Mouse (Mus musculus) frontal cortex, postnatal 10 days (tissue): ENCODE measurements around the gene Tmem98.

ENCODE experiments used
- DNase-seq, 2 experiments: peaks; one replicate each; pipeline ENCODE4 v3.0.0; 2022; ENCODE audit warnings: low spot score in 2 of 2, mixed read lengths in 1 of 2

Tmem98 gene

GRCm38 (mm10) chr11:80790413-80790812 is 19.6 kb upstream of the Tmem98 start:
- no peak for DNase-seq

GRCm38 (mm10) chr11:80791677-80792432 is 18.1 kb upstream of the Tmem98 start:
- no peak for DNase-seq

DNA sequence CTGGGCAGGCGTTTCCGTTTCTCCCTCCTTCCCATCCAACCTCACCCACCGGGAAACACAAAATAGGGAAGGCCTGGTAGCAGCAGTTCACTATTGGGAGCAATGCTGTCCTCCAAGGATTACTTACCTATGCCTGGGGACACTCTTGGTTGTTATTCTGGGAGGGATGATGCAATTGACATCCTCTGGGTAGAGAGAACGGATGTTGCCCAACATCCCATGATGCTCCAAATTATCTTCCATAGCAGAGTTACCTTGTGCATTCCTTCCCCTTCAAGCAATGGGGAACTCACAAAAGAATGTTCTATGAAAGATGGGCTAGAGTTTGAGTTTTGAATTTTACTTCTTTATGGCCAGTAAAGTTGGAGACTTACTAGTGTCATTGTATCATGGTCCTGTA is 16.6 kb upstream of the Tmem98 start:
- DNase-seq: no peak

- DNase-seq: no peak
These were observed 15.7 kb upstream of the Tmem98 start for GRCm38 (mm10) chr11:80794290-80794689.

DNA sequence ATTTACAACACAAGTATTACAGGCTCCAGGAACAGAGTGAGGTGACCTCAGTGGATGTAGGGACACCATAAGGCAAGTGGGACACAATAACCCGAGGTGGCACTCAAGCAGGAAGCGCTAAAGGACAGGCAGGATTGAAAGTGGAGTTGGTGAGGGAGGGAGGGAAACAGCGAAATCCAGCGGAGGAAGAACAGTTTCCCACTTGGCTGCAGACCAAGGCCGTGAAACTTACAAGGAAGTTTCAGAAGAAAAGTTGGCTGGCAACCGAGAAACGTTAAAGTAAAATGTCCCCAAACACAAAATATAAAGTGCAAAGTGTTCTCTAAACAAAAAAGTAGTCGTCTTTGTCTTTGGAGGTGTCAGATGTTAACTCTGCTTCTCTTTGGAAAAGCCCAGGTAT is 14.5 kb upstream of the Tmem98 start:
- no peak for DNase-seq

GRCm38 (mm10) chr11:80799979-80800378 is 10.0 kb upstream of the Tmem98 start:
- DNase-seq: no peak

DNA sequence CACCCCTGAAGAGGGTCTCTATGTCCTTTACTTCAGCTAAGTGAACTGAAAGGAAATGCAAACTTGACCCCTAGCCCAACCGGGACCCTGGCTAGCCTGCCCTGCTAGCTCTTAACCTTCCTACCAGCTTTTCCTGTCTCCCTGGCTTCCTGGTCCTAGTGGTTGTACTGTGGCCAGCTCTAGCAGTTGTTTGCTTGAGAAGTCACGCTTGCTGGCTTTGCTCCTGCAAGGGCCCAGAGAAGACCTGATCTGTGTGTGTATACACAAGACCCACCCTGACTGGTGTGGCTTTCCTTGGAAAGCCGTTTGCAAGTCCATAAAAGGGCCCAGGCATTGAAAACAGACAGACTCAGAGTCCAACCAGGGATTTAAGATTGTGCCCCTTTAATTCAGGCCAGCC is 7.3 kb upstream of the Tmem98 start:
- DNase-seq: no peak

- DNase-seq: no peak
These were observed 1.4 kb upstream of the Tmem98 start for GRCm38 (mm10) chr11:80808551-80809070.

DNA sequence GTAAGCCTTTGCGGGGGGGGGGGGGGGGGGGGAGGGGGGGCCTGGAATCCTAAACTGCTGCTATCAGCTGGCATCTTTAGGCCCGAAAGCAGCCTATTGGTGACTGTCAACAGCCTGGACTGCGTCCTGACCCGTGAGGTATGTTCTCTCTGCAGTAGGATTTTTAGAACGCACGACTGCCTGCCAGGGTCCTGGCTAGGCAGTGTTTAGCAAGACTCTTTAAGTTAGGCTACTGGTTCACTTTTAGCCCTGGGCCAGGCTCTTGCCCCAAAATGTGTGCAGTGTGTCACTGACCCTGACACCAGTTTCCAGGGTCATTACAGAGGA is 346 bp upstream of the Tmem98 start:
- no peak for DNase-seq

DNA sequence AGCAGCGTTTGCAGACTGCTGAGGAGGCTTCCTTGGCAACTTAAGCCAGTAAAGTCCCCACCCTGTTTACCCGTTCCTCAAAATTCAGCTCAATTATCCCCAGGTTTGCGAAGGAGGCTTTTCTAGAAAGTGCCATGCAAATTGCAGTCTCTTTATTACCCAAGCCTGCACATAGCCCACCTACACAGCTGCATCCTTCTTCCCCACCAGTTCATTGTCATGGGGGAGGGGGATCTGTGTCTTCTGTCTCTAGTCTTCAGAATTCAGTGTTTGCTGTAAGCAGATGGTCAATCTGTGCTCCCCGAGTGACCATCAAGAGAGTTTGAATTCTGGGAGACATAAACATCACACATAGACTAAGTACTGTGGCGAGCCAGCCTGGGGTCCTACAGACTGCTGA is 1.2 kb downstream of the Tmem98 start:
- no peak for DNase-seq

GRCm38 (mm10) chr11:80815354-80815753 is 5.4 kb downstream of the Tmem98 start:
- no peak for DNase-seq

GRCm38 (mm10) chr11:80818060-80818697 is 8.2 kb downstream of the Tmem98 start:
- peak; percentile 54 to 57 for DNase-seq

DNA sequence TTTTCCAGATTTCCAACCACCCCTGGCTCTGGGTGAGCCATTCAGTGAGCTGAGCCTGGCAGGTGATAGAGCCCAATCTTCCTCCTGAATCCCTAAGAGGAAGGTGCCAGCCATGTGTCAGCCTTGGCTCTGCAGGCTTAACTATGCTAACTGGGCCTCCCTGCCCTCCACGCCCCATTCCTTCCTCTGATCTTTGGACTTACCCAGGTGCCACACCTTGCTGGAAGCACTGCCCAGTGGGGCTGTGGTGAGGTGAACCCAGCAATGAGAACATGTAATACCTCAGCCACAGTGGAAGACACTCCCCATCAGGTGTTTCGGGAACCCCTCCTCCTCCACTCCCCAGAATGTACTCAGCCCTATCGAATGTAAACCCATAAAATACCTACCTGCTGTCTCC is 10.1 kb downstream of the Tmem98 start:
- no peak for DNase-seq

DNA sequence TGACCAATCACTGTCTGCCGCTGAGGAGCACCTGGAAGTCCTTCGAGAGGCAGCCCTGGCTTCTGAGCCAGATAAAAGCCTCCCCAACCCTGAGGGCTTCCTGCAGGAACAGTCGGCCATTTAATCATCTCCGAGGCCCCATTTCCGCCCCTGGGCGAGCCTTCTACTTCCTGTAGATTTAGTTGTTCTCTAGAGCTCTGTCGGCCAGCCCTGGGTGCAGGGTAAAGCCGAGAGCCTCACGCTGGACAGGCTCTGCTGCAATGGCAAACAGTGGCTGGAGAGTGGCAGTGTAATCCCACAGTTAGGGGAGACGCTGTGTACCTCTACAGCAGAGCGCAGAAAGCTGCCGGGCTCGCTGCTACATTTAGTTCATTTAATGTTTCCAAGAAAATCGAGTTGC is 11.3 kb downstream of the Tmem98 start:
- peak in 1 of 2 experiments; percentile 48 for DNase-seq

DNA sequence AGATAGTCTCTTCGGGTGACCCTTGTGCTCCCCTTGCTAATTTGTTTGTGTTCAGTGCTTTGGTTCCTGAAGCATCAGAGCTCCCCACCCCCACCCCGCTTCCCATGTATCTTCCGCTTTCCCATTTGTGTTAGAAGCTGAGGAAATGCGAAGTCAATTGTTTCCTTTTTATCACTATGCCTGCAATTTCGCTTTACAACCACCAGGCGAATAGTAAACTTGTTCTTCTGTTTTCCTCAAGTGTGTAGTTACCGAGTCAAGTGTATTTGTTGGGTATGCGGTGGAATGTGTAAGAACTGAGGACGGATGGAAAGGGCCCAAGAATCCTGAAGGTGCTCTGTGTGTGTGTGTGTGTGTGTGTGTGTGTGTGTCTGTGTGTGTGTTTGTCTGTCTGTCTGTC is 11.8 kb downstream of the Tmem98 start:
- DNase-seq: no peak

DNA sequence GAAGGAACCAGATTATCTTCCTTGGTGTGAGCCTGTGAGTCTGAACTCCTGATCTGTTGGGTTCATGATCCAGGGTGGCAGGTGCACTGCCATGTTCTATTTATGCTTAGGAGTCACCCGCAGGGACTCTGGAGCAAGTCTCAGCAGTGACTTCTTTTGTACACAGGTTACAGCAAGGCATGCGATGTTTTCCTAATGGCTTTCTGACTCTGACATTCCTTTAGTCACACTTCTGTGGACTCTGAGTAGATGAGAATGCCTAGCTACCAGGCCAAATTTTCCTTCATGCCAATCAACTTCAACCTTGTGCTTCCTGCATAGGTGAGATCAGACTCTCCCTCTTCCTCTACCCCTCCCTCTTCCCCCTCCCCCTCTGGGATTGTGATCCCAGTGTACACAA is 25.4 kb downstream of the Tmem98 start:
- no peak for DNase-seq

DNA sequence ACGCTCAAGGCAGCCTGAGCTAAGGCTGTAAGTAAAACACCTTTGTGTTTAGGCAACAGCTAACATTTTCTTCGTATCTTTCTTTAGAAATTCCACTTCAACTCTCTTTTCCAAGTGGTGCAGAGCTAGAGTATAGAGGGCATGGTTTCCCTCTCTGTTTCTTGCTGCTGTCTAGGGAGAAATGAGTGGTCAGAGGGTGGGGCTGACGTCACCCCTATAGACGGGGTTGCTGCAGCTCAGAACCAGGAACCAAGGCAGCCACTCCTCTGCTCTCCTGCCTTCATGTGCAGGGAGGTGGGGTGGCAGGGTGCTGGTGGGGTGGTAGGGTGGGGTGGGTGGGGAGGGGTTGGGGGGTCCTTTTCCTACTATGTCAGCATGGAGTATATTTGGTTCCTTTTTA is 25.9 kb downstream of the Tmem98 start:
- DNase-seq: no peak

GRCm38 (mm10) chr11:80838724-80839123 is 28.7 kb downstream of the Tmem98 start:
- no peak for DNase-seq

- no peak for DNase-seq
These were observed 33.5 kb downstream of the Tmem98 start for GRCm38 (mm10) chr11:80843435-80843834.

DNA sequence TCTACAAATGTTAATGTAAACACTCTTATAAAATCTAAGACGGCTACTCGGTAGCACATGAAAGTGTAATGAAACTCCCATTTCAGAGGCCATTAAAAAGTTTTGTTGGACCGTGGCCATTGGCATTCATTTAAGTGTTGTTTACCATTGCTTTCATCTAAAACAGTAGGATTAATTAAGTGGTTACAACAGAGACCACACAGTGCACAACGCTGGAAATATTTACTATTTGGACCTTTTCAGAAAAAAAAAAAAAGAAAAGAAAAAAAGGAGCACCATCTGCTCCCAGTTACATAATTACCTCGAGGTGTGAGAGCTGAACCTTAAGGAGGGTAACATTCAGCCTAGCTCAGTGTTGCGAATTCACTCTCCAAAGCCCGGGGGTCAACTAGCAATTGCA is 35.5 kb downstream of the Tmem98 start:
- DNase-seq: no peak

DNA sequence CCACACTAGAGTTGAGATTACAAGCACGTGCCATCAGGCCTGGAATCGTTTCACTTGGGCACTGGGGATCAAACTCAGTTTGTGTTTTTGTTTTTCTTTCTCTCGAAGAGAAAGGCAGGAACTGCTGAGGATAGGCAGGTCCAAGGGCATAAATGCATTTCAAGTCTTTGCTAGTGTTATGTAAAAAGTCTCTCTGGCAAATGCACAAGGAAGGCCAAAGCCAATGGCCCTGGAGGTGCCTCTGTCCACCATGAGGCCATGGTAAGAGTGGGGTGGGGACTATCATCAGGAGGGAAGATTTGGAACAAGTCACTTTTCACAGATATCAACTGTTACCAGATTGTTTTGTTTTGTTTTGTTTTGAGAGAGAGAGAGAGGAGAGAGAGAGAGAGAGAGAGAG is 36.1 kb downstream of the Tmem98 start:
- DNase-seq: no peak

DNA sequence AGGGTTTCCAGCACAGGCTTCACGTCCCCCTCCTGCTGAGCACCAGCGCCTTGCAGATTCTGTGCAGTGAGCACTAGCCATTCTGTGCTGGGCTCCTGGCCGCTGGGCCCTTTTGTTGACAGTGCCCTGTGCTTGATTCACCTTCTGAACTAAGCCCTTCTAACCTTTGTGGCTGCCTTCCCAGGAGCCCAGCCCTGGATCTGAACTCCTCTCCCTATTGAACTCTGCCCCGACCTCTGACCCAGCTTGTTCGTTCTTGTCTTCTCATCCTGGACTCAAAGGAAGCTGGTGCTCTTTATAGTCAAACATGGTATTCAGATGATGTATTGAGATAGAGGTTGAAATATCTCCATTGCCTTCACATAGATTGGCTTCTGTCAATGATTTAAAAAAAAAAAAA is 38.2 kb downstream of the Tmem98 start:
- no peak for DNase-seq

- no peak for DNase-seq
These were observed 41.9 kb downstream of the Tmem98 start for GRCm38 (mm10) chr11:80851859-80852258.
